Mouse (Mus musculus) intestine, embryonic 16.5 days (tissue): ENCODE data around the gene Armc9. TPM values are rescaled to one million over a fixed set of nuclear protein-coding genes. Genes with fewer than 3 reads are reported as not detected.
A peak's percentile ranks its signal among the peaks of the same experiment; 100 is the strongest.

Source experiments
- ATAC-seq: fragments of 200-750 bp; cut with Nextera tagmentation; 2 replicates; pipeline ENCODE4 v1.8.0; 2017; ENCODE audit warnings: moderate TSS enrichment, moderate library complexity
- H3K27ac ChIP-seq: fragments of 300-500 bp; sonication (generic); 2 replicates; pipeline ENCODE4 v1.5.1; 2014; ENCODE audit warnings: mild to moderate bottlenecking, low read length
- H3K27me3 ChIP-seq: fragments of 300-500 bp; sonication (generic); replicated peaks from 2 replicates; pipeline ENCODE4 v1.6.1; 2014; ENCODE audit warnings: low read length, control low read depth, mixed read lengths; ENCODE audit not compliant: control insufficient read depth, insufficient read depth
- H3K36me3 ChIP-seq: fragments of 300-500 bp; sonication (generic); 2 replicates; pipeline ENCODE4 v1.6.1; 2014; ENCODE audit warnings: low read length, control low read depth; ENCODE audit not compliant: control insufficient read depth, insufficient read depth
- H3K4me1 ChIP-seq: fragments of 300-500 bp; sonication (generic); 2 replicates; pipeline ENCODE4 v1.6.1; 2014; ENCODE audit warnings: low read length, control low read depth, mixed read lengths; ENCODE audit not compliant: control insufficient read depth, insufficient read depth
- H3K4me2 ChIP-seq: fragments of 300-500 bp; sonication (generic); 2 replicates; pipeline ENCODE4 v1.6.1; 2014; ENCODE audit warnings: low read depth, low read length, control low read depth
- H3K4me3 ChIP-seq: fragments of 300-500 bp; sonication (generic); 2 replicates; pipeline ENCODE4 v1.5.1; 2014; ENCODE audit warnings: mild to moderate bottlenecking, low read length
- H3K9ac ChIP-seq: fragments of 300-500 bp; sonication (generic); 2 replicates; pipeline ENCODE4 v1.6.1; 2014; ENCODE audit warnings: low read depth, low read length
- H3K9me3 ChIP-seq: fragments of 300-500 bp; sonication (generic); 2 replicates; pipeline ENCODE4 v1.6.1; 2016; ENCODE audit warnings: low read length, control low read depth; ENCODE audit not compliant: control insufficient read depth
- WGBS: fragments of 180-500 bp; shearing (Covaris S2); extraction: QIAGEN DNeasy Blood & Tissue Kit; methylation state at CpG from one replicate; pipeline ENCODE4 v1.1.7; 2014; 5-methylcytosine and 5-hydroxymethylcytosine counted together
- polyA plus RNA-seq: library from polyadenylated mRNA; unstranded; fragments of >200 nt; fragmentation: Nextera tagmentation; extraction: Ambion mirVana; gene quantifications from 2 replicates; pipeline ENCODE4 v1.2.1, GENCODE M21; 2015

Armc9 gene
- polyA plus RNA-seq, 1 experiment from 2014 or later: 15.2 TPM

DNA sequence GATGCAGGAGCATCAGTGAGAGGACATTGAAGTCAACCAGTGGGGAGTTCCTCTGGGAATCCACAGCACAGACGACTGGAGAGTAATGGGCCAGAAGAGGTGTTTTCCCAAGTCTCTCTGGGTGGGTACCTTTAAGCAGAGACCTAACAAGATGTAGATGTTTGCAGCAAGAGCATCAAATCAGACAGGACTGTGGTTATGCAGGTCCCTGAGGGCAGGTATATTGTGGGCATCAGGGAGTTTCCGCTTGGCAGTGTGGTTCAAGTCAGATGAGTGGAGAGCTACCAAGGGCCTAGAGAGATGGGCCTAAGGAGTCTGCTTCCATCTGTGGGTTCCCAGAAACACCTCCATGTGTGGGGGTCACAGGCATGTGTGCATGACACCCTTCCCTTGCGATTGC is 1.5 kb downstream of the Armc9 start:
- Histone ChIP-seq H3K4me2 (no peak overlapping the region), H3K9me3 (no peaks in the 10 kb centered on the region), H3K9ac (peak overlapping the region; percentile 24; the same call in 1 of the 2 replicates), H3K27me3 (no peaks in the 10 kb centered on the region), H3K4me3 (no peak overlapping the region), H3K27ac (no peak overlapping the region), H3K36me3 (no peaks in the 10 kb centered on the region), H3K4me1 (peaks cover 6% of the 10 kb centered on the region; the same call in 1 of the 2 replicates)
- ATAC-seq: no peak
- WGBS: 85% methylated on average over 3 of the region's 3 CpGs

- Histone ChIP-seq H3K4me2 (no peak overlapping the region), H3K9me3 (no peaks in the 10 kb centered on the region), H3K27ac (no peak overlapping the region), H3K4me1 (peaks cover 6% of the 10 kb centered on the region; the same call in 1 of the 2 replicates), H3K36me3 (no peaks in the 10 kb centered on the region), H3K4me3 (no peak overlapping the region), H3K27me3 (no peaks in the 10 kb centered on the region), H3K9ac (no peak overlapping the region)
- ATAC-seq: no peak
- WGBS: 86% methylated on average over 6 of the region's 6 CpGs
These were observed 2.0 kb downstream of the Armc9 start for GRCm38 (mm10) chr1:86156595-86156994.

GRCm38 (mm10) chr1:86160059-86160458 is 5.5 kb downstream of the Armc9 start:
- ATAC-seq: no peak
- peaks cover 6% of the 10 kb centered on the region; the same call in 1 of the 2 replicates for H3K4me1 ChIP-seq
- H3K9me3 ChIP-seq: no peaks in the 10 kb centered on the region
- H3K4me2 ChIP-seq: no peak overlapping the region
- H3K9ac ChIP-seq: no peak overlapping the region
- no peak overlapping the region for H3K4me3 ChIP-seq
- H3K27ac ChIP-seq: no peak overlapping the region
- H3K27me3 ChIP-seq: no peaks in the 10 kb centered on the region
- H3K36me3 ChIP-seq: no peaks in the 10 kb centered on the region
- WGBS: 92% methylated on average over 6 of the region's 6 CpGs

- H3K27me3 ChIP-seq: no peaks in the 10 kb centered on the region
- WGBS: 94% methylated on average over 5 of the region's 5 CpGs
- H3K4me3 ChIP-seq: no peak overlapping the region
- H3K4me2 ChIP-seq: no peak overlapping the region
- H3K36me3 ChIP-seq: no peaks in the 10 kb centered on the region
- no peaks in the 10 kb centered on the region for H3K9me3 ChIP-seq
- no peak overlapping the region for H3K27ac ChIP-seq
- ATAC-seq: peak; percentile 69
- no peak overlapping the region for H3K9ac ChIP-seq
- H3K4me1 ChIP-seq: peaks cover 2% of the 10 kb centered on the region; the same call in 1 of the 2 replicates
These were observed 5.9 kb downstream of the Armc9 start for GRCm38 (mm10) chr1:86160479-86160878.

DNA sequence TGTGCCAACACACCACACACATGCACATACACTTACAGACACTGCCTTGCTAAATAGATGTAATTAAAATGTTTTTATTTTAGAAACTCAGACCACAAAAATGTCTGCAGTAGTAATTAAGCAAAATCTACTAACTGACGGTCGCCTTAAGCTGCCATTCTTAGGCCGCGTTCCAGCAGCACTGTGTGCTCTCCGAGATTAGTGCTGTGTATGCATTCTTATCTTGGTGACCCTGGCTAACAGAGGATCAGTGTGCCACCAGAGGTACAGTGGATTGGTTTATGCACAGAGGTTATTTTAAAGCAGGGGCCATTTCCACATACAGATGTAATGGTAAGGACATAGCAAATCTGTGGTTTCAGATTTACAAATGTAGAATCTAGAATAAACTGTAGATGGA is 6.5 kb downstream of the Armc9 start:
- ATAC-seq: no peak
- H3K4me2 ChIP-seq: no peak overlapping the region
- H3K9ac ChIP-seq: no peak overlapping the region
- no peak overlapping the region for H3K4me3 ChIP-seq
- no peak overlapping the region for H3K27ac ChIP-seq
- no peaks in the 10 kb centered on the region for H3K27me3 ChIP-seq
- no peaks in the 10 kb centered on the region for H3K36me3 ChIP-seq
- 90% methylated on average over 5 of the region's 5 CpGs for WGBS
- H3K4me1 ChIP-seq: no peaks in the 10 kb centered on the region
- no peaks in the 10 kb centered on the region for H3K9me3 ChIP-seq

GRCm38 (mm10) chr1:86174602-86175001 is 20.0 kb downstream of the Armc9 start:
- H3K4me2 ChIP-seq: no peak overlapping the region
- peaks cover 4% of the 10 kb centered on the region; the same call in 1 of the 2 replicates for H3K4me1 ChIP-seq
- no peaks in the 10 kb centered on the region for H3K9me3 ChIP-seq
- H3K9ac ChIP-seq: no peak overlapping the region
- no peaks in the 10 kb centered on the region for H3K27me3 ChIP-seq
- H3K27ac ChIP-seq: no peak overlapping the region
- no peaks in the 10 kb centered on the region for H3K36me3 ChIP-seq
- 94% methylated on average over 5 of the region's 5 CpGs for WGBS
- H3K4me3 ChIP-seq: no peak overlapping the region
- ATAC-seq: no peak

GRCm38 (mm10) chr1:86176066-86176465 is 21.5 kb downstream of the Armc9 start:
- Histone ChIP-seq H3K27ac (peak overlapping the region; percentile 25), H3K36me3 (no peaks in the 10 kb centered on the region)
- peak; percentile 91 for ATAC-seq

DNA sequence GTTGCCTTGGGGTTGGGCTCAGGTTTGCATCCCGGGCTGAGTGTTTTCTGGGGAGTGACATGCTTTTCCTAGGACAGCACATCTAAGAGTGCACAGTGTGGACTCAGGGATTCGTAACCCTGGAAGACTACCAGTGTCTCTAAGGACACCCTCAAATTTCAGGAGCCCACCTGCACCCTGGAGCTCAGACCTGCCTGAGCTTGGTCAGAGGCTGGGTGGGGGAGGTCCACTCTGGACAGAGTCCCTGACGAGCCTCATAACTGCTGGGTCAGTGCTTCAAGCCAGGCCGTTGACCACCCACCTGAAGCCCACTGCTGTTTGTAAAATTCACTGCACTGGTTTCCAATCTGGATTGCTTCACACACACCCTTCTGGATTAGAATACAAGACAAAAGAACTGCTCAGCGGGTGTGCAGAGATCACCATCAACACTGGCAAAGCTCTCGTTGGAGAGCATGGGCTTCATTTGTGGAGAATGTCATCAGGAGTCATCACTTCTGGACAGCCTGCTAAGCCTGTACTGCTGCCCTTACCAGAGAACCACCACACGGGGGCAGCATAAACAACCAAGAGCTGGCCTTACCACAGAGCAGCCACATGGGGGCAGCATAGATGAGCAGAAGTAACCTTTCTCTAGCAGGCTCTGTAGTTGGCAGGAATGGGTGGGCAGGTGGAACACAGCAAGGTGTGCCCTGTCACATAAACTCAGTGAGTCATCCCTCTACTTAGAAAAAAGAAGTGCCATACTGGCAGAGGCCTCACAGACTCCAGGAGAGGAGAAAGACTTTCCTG is 24.1 kb downstream of the Armc9 start:
- 49% methylated on average over 7 of the region's 7 CpGs for WGBS
- ATAC-seq: peak; percentile 20

More at GRCm38 (mm10) chr1:86176066-86176465, 21.5 kb downstream of the Armc9 start:
- Histone ChIP-seq H3K4me3 (no peak overlapping the region), H3K4me2 (no peak overlapping the region), H3K9ac (no peak overlapping the region), H3K9me3 (no peaks in the 10 kb centered on the region), H3K4me1 (peaks cover 4% of the 10 kb centered on the region; the same call in 1 of the 2 replicates), H3K27me3 (no peaks in the 10 kb centered on the region)
- WGBS: 40% methylated on average over 2 of the region's 2 CpGs

DNA sequence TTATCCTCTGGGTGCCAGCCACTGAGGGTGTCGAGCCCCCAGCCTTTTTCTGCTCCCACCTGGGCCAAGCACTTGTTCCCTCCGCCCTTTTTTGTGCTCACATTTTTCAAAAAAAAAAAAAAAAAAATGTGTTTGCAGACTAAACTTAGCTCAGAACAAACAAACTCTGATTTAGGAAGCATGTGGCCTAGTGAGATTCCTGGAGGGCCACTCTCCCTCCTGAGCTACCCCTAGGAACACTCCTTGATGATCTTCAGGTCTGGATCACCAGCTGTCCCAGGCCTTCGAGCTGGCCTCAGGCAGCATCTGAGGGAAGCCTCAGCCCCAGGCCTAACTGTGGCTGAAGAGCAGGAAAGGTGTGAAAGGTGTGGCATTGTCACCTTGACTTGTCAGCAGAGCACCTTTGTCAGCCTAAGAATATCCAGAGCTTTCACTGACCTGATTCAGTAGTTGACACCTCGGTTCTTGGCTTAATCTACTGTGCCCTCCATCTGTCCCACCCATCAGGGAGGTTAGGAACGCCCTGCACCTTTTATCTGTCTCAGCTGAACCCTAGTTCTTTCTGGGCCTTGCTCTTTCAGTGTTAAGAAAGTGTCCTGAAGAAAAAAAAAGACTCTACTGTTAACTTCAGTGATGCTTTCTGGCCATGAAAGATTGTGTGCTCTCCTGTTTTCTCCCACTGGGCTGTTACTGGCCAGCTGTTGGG is 27.6 kb downstream of the Armc9 start:
- no peak for ATAC-seq
- Histone ChIP-seq H3K4me1 (no peaks in the 10 kb centered on the region), H3K4me2 (no peak overlapping the region), H3K4me3 (no peak overlapping the region), H3K36me3 (no peaks in the 10 kb centered on the region), H3K9me3 (no peaks in the 10 kb centered on the region), H3K27me3 (no peaks in the 10 kb centered on the region), H3K9ac (no peak overlapping the region), H3K27ac (no peak overlapping the region)
- WGBS: 63% methylated on average over 5 of the region's 5 CpGs

More for the DNA sequence above, 24.1 kb downstream of the Armc9 start:
- Histone ChIP-seq H3K4me1 (peaks cover 4% of the 10 kb centered on the region; the same call in 1 of the 2 replicates), H3K4me2 (no peak overlapping the region), H3K27ac (no peak overlapping the region), H3K9me3 (no peaks in the 10 kb centered on the region), H3K4me3 (no peak overlapping the region), H3K36me3 (no peaks in the 10 kb centered on the region), H3K27me3 (no peaks in the 10 kb centered on the region), H3K9ac (no peak overlapping the region)
